Mouse (Mus musculus): Measurements from ENCODE around the gene 5730522E02Rik. TPM values are rescaled to one million over a fixed set of nuclear protein-coding genes. Genes with fewer than 3 reads are reported as not detected.

5730522E02Rik gene
- polyA plus RNA-seq, 1 experiment from 2014 or later = 7.9 TPM

- Histone ChIP-seq H3K27ac (replicated peaks; ENCODE audit: low read depth, low read length) (no peak overlapping the region), H3K4me3 (ENCODE audit: low read depth, low read length) (no peak overlapping the region), H3K27me3 (ENCODE audit: control insufficient read depth, insufficient read depth, low read length) (no peaks in the 10 kb centered on the region), H3K36me3 (ENCODE audit: control insufficient read depth, insufficient read depth, low read length) (no peaks in the 10 kb centered on the region), H3K9ac (ENCODE audit: low read length) (no peak overlapping the region), H3K9me3 (ENCODE audit: control insufficient read depth, low read length) (no peaks in the 10 kb centered on the region), H3K4me2 (ENCODE audit: low read depth, severe bottlenecking) (no peak overlapping the region), H3K4me1 (ENCODE audit: control insufficient read depth, insufficient read depth, low read length) (no peaks in the 10 kb centered on the region)
- DNase-seq (ENCODE audit: low spot score) (no peak), ATAC-seq (ENCODE audit: insufficient number of reproducible peaks, low FRiP score, low TSS enrichment, low read depth) (no peak)
- WGBS = 78% methylated on average over 3 of the region's 3 CpGs
Measured at GRCm38 (mm10) chr11:26159033-26159432, 51.5 kb downstream of the 5730522E02Rik start.

- WGBS = 86% methylated on average over 3 of the region's 3 CpGs
- Histone ChIP-seq H3K9ac (ENCODE audit: low read length) (no peak overlapping the region), H3K4me1 (ENCODE audit: control insufficient read depth, insufficient read depth, low read length) (no peaks in the 10 kb centered on the region), H3K4me3 (ENCODE audit: low read depth, low read length) (no peak overlapping the region), H3K27me3 (ENCODE audit: control insufficient read depth, insufficient read depth, low read length) (no peaks in the 10 kb centered on the region), H3K9me3 (ENCODE audit: control insufficient read depth, low read length) (no peaks in the 10 kb centered on the region), H3K4me2 (ENCODE audit: low read depth, severe bottlenecking) (no peak overlapping the region), H3K36me3 (ENCODE audit: control insufficient read depth, insufficient read depth, low read length) (no peaks in the 10 kb centered on the region), H3K27ac (replicated peaks; ENCODE audit: low read depth, low read length) (no peak overlapping the region)
- no peak for DNase-seq (ENCODE audit: low spot score)
- no peak for ATAC-seq (ENCODE audit: insufficient number of reproducible peaks, low FRiP score, low TSS enrichment, low read depth)
Measured at GRCm38 (mm10) chr11:26140024-26140423, 70.5 kb downstream of the 5730522E02Rik start.

DNA sequence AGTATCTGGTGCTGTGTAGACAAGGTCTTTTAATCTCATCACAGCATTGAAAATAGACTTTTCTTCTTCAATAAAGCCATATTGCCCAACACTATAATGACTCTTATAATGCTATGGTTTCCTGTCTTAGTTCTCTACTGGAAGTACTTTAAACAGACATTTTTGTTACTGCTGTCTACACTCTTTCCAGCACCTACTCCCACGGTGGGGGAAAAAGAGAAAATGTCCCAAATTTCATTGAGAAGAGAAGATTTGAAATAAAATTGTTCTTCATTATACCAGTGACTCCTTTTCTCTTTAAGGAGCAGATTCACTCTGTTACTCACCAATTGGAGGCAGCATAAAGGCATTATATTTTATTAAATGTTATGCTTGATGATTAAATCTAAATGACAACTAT lies 72.5 kb downstream of the 5730522E02Rik start:
- WGBS = 85% methylated on average over 1 of the region's 1 CpGs
- no peak for ATAC-seq (ENCODE audit: insufficient number of reproducible peaks, low FRiP score, low TSS enrichment, low read depth)

DNA sequence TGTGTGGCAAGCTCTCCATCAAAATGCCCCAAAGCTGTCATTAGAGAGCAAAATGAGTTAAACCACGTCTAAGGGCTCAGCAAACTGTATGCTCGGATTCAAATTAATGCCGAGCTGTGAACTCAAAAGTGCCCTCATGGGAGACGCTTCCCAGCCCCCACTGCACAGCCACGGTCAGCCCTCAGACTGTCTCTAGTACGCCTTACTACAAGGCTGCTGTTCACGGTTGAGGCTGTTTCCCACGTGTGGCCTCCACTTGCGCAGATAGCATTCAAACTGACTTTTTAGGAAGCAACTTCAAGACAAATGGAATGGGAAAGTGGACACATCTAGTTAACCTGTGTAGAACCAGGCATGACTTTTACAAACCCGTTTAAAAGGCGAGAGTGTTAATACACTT lies 79.7 kb downstream of the 5730522E02Rik start:
- Histone ChIP-seq H3K27ac (replicated peaks; ENCODE audit: low read depth, low read length) (no peak overlapping the region), H3K9ac (ENCODE audit: low read length) (no peak overlapping the region), H3K4me2 (ENCODE audit: low read depth, severe bottlenecking) (no peak overlapping the region), H3K9me3 (ENCODE audit: control insufficient read depth, low read length) (no peaks in the 10 kb centered on the region), H3K36me3 (ENCODE audit: control insufficient read depth, insufficient read depth, low read length) (no peaks in the 10 kb centered on the region), H3K4me3 (ENCODE audit: low read depth, low read length) (no peak overlapping the region), H3K27me3 (ENCODE audit: control insufficient read depth, insufficient read depth, low read length) (no peaks in the 10 kb centered on the region), H3K4me1 (ENCODE audit: control insufficient read depth, insufficient read depth, low read length) (peaks cover 7% of the 10 kb centered on the region; the same call in 1 of the 2 replicates)
- DNase-seq (ENCODE audit: low spot score) (peak; percentile 30), ATAC-seq (ENCODE audit: insufficient number of reproducible peaks, low FRiP score, low TSS enrichment, low read depth) (no peak)
- WGBS = 25% methylated on average over 11 of the region's 11 CpGs

More for the DNA sequence above, 72.5 kb downstream of the 5730522E02Rik start:
- no peak overlapping the region for H3K4me2 ChIP-seq (ENCODE audit: low read depth, severe bottlenecking)
- no peak for DNase-seq (ENCODE audit: low spot score)
- H3K4me3 ChIP-seq (ENCODE audit: low read depth, low read length) = no peak overlapping the region
- no peaks in the 10 kb centered on the region for H3K36me3 ChIP-seq (ENCODE audit: control insufficient read depth, insufficient read depth, low read length)
- H3K4me1 ChIP-seq (ENCODE audit: control insufficient read depth, insufficient read depth, low read length) = no peaks in the 10 kb centered on the region
- no peak overlapping the region for H3K27ac ChIP-seq (replicated peaks; ENCODE audit: low read depth, low read length)
- H3K9me3 ChIP-seq (ENCODE audit: control insufficient read depth, low read length) = no peaks in the 10 kb centered on the region
- no peak overlapping the region for H3K9ac ChIP-seq (ENCODE audit: low read length)
- H3K27me3 ChIP-seq (ENCODE audit: control insufficient read depth, insufficient read depth, low read length) = no peaks in the 10 kb centered on the region

GRCm38 (mm10) chr11:26129054-26129453 lies 81.5 kb downstream of the 5730522E02Rik start:
- no peak overlapping the region for H3K4me3 ChIP-seq (ENCODE audit: low read depth, low read length)
- no peak overlapping the region for H3K27ac ChIP-seq (replicated peaks; ENCODE audit: low read depth, low read length)
- no peak for ATAC-seq (ENCODE audit: insufficient number of reproducible peaks, low FRiP score, low TSS enrichment, low read depth)
- no peak overlapping the region for H3K9ac ChIP-seq (ENCODE audit: low read length)
- H3K36me3 ChIP-seq (ENCODE audit: control insufficient read depth, insufficient read depth, low read length) = no peaks in the 10 kb centered on the region
- no peak for DNase-seq (ENCODE audit: low spot score)
- H3K4me1 ChIP-seq (ENCODE audit: control insufficient read depth, insufficient read depth, low read length) = peaks cover 7% of the 10 kb centered on the region; the same call in 1 of the 2 replicates
- H3K4me2 ChIP-seq (ENCODE audit: low read depth, severe bottlenecking) = no peak overlapping the region
- no peaks in the 10 kb centered on the region for H3K9me3 ChIP-seq (ENCODE audit: control insufficient read depth, low read length)
- WGBS = 63% methylated on average over 2 of the region's 2 CpGs
- H3K27me3 ChIP-seq (ENCODE audit: control insufficient read depth, insufficient read depth, low read length) = no peaks in the 10 kb centered on the region

DNA sequence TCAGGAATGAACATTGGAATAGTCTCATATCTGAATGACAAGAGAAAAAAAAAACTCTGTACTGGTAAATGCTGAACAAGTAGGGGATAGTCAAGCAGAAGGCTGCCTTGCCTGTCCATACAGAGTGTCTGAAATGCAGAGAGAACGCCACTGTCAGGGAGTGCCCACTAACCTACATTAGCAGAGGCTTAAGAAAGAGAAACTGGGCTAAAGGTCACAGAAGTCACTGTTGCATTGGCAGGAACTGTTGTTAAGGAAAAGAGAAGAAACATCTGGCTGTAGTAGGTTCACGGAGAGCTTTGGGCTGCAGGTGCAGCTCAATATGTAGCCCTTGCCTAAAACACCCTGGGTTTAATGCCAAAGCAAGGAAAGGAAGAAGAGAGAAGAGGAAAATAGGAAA lies 82.2 kb downstream of the 5730522E02Rik start:
- peaks cover 7% of the 10 kb centered on the region; the same call in 1 of the 2 replicates for H3K4me1 ChIP-seq (ENCODE audit: control insufficient read depth, insufficient read depth, low read length)
- H3K9ac ChIP-seq (ENCODE audit: low read length) = no peak overlapping the region
- no peaks in the 10 kb centered on the region for H3K9me3 ChIP-seq (ENCODE audit: control insufficient read depth, low read length)
- ATAC-seq (ENCODE audit: insufficient number of reproducible peaks, low FRiP score, low TSS enrichment, low read depth) = no peak
- no peak overlapping the region for H3K4me3 ChIP-seq (ENCODE audit: low read depth, low read length)
- H3K36me3 ChIP-seq (ENCODE audit: control insufficient read depth, insufficient read depth, low read length) = no peaks in the 10 kb centered on the region
- no peaks in the 10 kb centered on the region for H3K27me3 ChIP-seq (ENCODE audit: control insufficient read depth, insufficient read depth, low read length)
- WGBS = 46% methylated on average over 2 of the region's 2 CpGs
- DNase-seq (ENCODE audit: low spot score) = no peak
- no peak overlapping the region for H3K27ac ChIP-seq (replicated peaks; ENCODE audit: low read depth, low read length)
- H3K4me2 ChIP-seq (ENCODE audit: low read depth, severe bottlenecking) = no peak overlapping the region

GRCm38 (mm10) chr11:26125923-26126322 lies 84.6 kb downstream of the 5730522E02Rik start:
- Histone ChIP-seq H3K9me3 (ENCODE audit: control insufficient read depth, low read length) (no peaks in the 10 kb centered on the region), H3K4me2 (ENCODE audit: low read depth, severe bottlenecking) (no peak overlapping the region), H3K27ac (replicated peaks; ENCODE audit: low read depth, low read length) (no peak overlapping the region), H3K4me1 (ENCODE audit: control insufficient read depth, insufficient read depth, low read length) (peaks cover 3% of the 10 kb centered on the region; the same call in 1 of the 2 replicates), H3K9ac (ENCODE audit: low read length) (no peak overlapping the region), H3K36me3 (ENCODE audit: control insufficient read depth, insufficient read depth, low read length) (no peaks in the 10 kb centered on the region), H3K4me3 (ENCODE audit: low read depth, low read length) (no peak overlapping the region), H3K27me3 (ENCODE audit: control insufficient read depth, insufficient read depth, low read length) (no peaks in the 10 kb centered on the region)
- no peak for DNase-seq (ENCODE audit: low spot score)
- ATAC-seq (ENCODE audit: insufficient number of reproducible peaks, low FRiP score, low TSS enrichment, low read depth) = no peak

DNA sequence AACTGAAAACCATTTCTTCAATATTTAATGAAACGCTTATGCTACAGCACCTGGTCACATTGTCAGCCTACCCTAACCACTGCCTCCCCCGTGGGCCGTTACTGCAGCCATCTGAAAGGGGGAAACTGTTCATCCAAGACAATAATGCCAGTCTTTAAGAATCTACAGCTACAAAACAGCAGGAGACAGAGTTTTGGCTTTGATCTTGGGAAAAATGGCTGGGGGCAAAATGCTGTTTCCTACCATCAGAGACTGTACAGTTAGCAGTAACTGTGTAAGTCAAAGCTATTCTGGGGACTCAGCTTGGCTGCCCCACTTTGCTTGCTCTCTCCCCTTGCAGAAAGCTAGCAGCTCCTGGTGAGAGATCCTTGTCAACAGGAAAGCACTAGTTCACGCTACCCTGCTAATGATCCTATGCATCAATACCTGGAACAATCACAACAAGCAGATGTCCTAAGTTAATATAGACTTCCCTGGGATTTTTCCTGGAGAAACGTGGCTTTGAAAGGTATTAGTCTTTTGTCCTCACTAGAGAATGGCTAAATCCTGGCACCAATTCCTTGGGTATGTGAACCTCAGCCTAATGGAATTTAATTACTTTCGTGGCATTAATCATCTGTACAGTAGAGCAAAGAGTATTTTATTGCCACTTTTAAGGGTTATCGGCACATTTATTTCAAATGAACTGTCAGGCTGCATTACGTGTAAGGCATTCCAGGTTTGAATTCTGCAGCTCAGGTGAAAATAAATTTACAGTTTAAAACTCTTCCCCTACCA lies 89.6 kb downstream of the 5730522E02Rik start:
- no peak overlapping the region for H3K4me2 ChIP-seq (ENCODE audit: low read depth, severe bottlenecking)
- no peaks in the 10 kb centered on the region for H3K27me3 ChIP-seq (ENCODE audit: control insufficient read depth, insufficient read depth, low read length)
- H3K4me1 ChIP-seq (ENCODE audit: control insufficient read depth, insufficient read depth, low read length) = no peaks in the 10 kb centered on the region; the same call in 1 of the 2 replicates
- peak; percentile 28 for DNase-seq (ENCODE audit: low spot score)
- WGBS = 41% methylated on average over 8 of the region's 8 CpGs
- no peak for ATAC-seq (ENCODE audit: insufficient number of reproducible peaks, low FRiP score, low TSS enrichment, low read depth)
- H3K9me3 ChIP-seq (ENCODE audit: control insufficient read depth, low read length) = no peaks in the 10 kb centered on the region
- H3K4me3 ChIP-seq (ENCODE audit: low read depth, low read length) = no peak overlapping the region
- no peak overlapping the region for H3K27ac ChIP-seq (replicated peaks; ENCODE audit: low read depth, low read length)
- no peaks in the 10 kb centered on the region for H3K36me3 ChIP-seq (ENCODE audit: control insufficient read depth, insufficient read depth, low read length)
- H3K9ac ChIP-seq (ENCODE audit: low read length) = no peak overlapping the region

Measured in limb, embryonic 11.5 days (tissue).